Mouse (Mus musculus) neutrophil, adult 5-6 weeks (primary cell): ENCODE measurements around the gene Gzmf. TPM values are rescaled to one million over a fixed set of nuclear protein-coding genes. Genes with fewer than 3 reads are reported as not detected.
A peak's percentile ranks its signal among the peaks of the same experiment; 100 is the strongest.
"Not testable (repeated sequence)": the region's sequence is repeated elsewhere in the genome, so short reads cannot be mapped to it uniquely, and the experiment has no call there.

Experiments
- ATAC-seq: fragments of 151-379, 151-347 bp; 2 replicates; pipeline ENCODE4 v1.8.0; 2017; ENCODE audit warnings: mild to moderate bottlenecking, moderate TSS enrichment; ENCODE audit not compliant: insufficient number of reproducible peaks, poor library complexity, low FRiP score, severe bottlenecking; ENCODE audit errors: extremely low read depth
- total RNA-seq: library from RNA; stranded (forward); fragments of 200-1000 nt; gene quantifications from 2 replicates; pipeline ENCODE4 v1.2.3, GENCODE M21; 2017

Gzmf gene
- total RNA-seq: not detected in 2 replicates

GRCm38 (mm10) chr14:56211317-56211716 is at the start of gene Gzmf:
Gene Gzmf (minus strand): TSS chr14:56211417.
- no peak for ATAC-seq

DNA sequence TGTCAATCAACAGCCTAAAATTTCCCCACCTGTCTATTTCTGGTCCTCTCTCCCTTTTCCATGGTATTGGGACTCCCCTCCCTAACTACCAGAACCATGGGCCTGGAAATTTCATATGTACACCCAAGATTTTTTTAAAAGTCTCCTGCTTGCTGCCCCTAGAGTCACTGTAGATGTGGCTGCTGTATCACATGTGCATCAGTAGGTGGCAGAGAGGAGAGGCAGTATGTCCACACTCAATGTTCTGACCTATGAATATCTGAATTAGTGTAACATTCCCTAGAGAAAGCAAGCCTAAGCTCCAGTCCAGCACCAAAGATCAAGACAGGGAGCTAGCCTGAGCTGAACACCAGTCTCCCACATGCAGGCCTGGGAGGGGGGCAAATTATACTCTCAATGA is 29.2 kb upstream of the Gzmf start:
- ATAC-seq: no peak

DNA sequence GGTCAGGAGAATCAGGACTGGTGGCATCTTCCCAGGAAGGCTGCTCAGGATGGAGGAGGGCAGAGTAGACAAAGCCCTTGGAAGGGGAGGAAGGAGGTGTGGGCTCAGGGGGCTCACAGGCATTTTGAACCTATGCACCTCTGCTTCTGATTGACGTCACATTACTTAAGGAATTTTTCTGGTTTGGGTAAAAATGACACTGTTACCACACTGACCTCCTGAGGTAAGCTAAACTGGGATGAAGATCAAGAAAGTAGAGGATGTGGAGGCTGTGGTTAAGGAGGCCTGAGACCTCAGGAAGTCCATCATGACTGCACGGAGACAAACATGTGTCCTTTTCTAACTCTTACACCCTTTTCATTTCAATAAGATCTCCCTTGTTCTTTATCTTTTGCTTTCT is 23.3 kb upstream of the Gzmf start, which contains the start of gene Gzmc:
Gene Gzmc (minus strand): TSS at position 101 of the 400 bp plus-strand sequence.
- no peak for ATAC-seq

- ATAC-seq: no peak
Measured at GRCm38 (mm10) chr14:56205613-56206012, 5.6 kb downstream of the Gzmf start.

DNA sequence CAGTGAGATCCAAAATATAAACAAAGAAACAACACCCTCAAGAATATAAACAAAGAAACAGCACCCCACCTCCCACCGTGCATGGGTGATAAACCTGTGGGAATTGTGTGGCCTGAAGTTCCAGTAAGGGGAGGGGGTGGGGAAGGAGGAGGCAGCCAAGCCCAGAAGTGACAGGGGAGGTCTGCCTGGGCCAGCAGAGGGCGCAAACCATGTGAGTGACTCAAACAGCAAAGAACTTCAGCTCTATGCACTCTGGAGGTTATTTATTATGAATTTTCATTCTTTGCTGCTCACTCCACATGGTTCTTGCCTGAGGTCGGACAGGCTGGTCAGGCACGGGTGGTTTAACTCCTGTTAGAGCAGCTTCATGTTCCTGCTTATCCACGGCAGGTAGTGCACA is 6.2 kb downstream of the Gzmf start:
- ATAC-seq: not testable (repeated sequence)

GRCm38 (mm10) chr14:56203975-56204374 is 7.2 kb downstream of the Gzmf start:
- ATAC-seq: peak; percentile 26; the same call in 1 of the 2 replicates

DNA sequence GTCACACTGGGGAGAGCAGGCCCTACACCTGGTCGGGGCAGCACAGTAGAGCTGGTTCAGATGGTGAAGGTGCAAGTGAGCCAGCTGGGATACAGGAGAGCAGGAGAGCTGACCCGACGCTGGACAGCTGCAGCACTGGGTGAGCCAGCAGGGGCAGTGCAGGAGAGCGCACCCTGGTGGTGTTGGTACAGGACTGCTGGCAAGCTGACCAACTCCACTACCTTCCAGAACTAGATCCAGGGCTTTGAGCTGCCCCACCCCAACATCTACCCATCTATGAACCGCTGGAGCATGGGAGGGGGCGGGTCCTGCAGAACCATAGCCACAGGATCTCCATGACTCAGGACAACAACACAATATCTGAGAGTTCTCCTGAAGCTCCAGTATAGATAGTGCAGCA is 24.3 kb downstream of the Gzmf start:
- ATAC-seq: no peak

- no peak for ATAC-seq
Measured at GRCm38 (mm10) chr14:56186521-56186920, 24.7 kb downstream of the Gzmf start.

DNA sequence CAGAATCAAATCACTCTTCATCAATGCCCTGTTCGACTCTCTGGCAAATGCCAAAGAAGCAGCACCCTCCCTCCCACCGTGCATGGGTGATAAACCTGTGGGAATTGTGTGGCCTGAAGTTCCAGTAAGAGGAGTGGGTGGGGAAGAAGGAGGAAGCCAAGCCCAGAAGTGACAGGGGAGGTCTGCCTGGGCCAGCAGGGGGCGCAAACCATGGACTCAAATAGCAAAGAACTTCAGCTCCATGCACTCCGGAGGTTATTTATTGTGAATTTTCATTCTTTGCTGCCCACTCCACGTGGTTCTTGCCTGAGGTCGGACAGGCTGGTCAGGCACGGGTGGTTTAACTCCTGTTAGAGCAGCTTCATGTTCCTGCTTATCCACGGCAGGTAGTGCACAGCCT is 33.6 kb downstream of the Gzmf start:
- not testable (repeated sequence) for ATAC-seq

GRCm38 (mm10) chr14:56174499-56174898 is 36.7 kb downstream of the Gzmf start, which contains the start of gene Gzmn:
Gene Gzmn (minus strand): TSS chr14:56174599.
- no peak for ATAC-seq

GRCm38 (mm10) chr14:56173396-56173795 is 37.8 kb downstream of the Gzmf start:
- ATAC-seq: no peak

- ATAC-seq: no peak
Measured at GRCm38 (mm10) chr14:56172744-56173143, 38.5 kb downstream of the Gzmf start.

- ATAC-seq: no peak
Measured at GRCm38 (mm10) chr14:56168009-56168408, 43.2 kb downstream of the Gzmf start.

- ATAC-seq: no peak
Measured at GRCm38 (mm10) chr14:56162109-56162508, 49.1 kb downstream of the Gzmf start.

GRCm38 (mm10) chr14:56159479-56159878 is 51.7 kb downstream of the Gzmf start, which contains the start of gene Gzmg:
Gene Gzmg (minus strand): TSS chr14:56159579.
- not testable (repeated sequence) for ATAC-seq

DNA sequence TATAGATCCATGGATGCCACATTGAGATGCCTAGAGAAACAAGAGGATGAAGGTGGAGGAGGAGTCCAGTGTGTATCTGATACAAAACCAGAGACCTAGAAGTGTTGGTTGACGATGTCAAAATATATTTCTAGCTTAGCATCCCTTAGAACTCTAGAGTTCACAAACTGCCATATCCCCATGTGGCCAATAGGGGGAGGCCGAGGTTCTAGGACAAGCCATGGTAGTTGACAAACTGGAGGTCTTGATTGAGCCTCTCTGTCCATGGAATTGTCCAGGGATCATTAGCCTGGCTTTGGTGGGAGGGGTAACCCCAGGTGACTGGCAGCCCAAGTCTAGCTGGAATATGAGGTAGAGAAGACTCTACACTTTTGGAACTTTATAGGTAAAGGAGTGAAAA is 55.9 kb downstream of the Gzmf start:
- ATAC-seq: no peak

Other genes with a start within 250 kb of the Gzmf start
- not detected in 2 replicates for gene Mcpt1, start 193.4 kb downstream of the Gzmf start, total RNA-seq
- not detected in 2 replicates for gene Mcpt9, start 180.9 kb downstream of the Gzmf start, total RNA-seq
- gene Mcpt2, start 169.4 kb downstream of the Gzmf start, total RNA-seq: not detected in 2 replicates
- not detected in 2 replicates for gene Mcpt4, start 149.1 kb downstream of the Gzmf start, total RNA-seq
- gene Mcpt8, start 126.1 kb downstream of the Gzmf start, total RNA-seq: 0.58 TPM in 1 of 2 replicates, not detected in the other
- not detected in 2 replicates for gene Ctsg, start 108.8 kb downstream of the Gzmf start, total RNA-seq
- not detected in 2 replicates for gene Gzme, start 90.8 kb downstream of the Gzmf start, total RNA-seq
- not detected in 2 replicates for gene Gzmd, start 78.8 kb downstream of the Gzmf start, total RNA-seq
- gene Gzmg, start 51.8 kb downstream of the Gzmf start, total RNA-seq: not detected in 2 replicates
- not detected in 2 replicates for gene Gzmn, start 36.8 kb downstream of the Gzmf start, total RNA-seq
- gene Gzmc, start 23.2 kb upstream of the Gzmf start, total RNA-seq: not detected in 2 replicates
- gene Gzmb, start 50.8 kb upstream of the Gzmf start, total RNA-seq: 1.2 and 3.1 TPM in 2 replicates
- gene Atp12a, start 153.7 kb upstream of the Gzmf start, total RNA-seq: not detected in 2 replicates
- 0.49 and 1.2 TPM in 2 replicates for gene Rnf17, start 191.2 kb upstream of the Gzmf start, total RNA-seq